Mouse (Mus musculus) C2C12 (cell line): ENCODE results near the gene Tstd2. TPM values are rescaled to one million over a fixed set of nuclear protein-coding genes. Genes with fewer than 3 reads are reported as not detected.

Source experiments
- H3K27me3 ChIP-seq: one replicate; pipeline ENCODE4 v1.6.1; 2011; ENCODE audit not compliant: control insufficient read depth, insufficient read depth, insufficient read length
- H3K36me3 ChIP-seq: one replicate; pipeline ENCODE4 v1.6.1; 2011; ENCODE audit not compliant: control insufficient read depth, insufficient read depth
- H3K4me3 ChIP-seq: one replicate; pipeline ENCODE4 v1.5.1; 2011; ENCODE audit warnings: mild to moderate bottlenecking, control low read depth; ENCODE audit not compliant: poor library complexity, insufficient read depth, severe bottlenecking
- H3K79me2 ChIP-seq: one replicate; pipeline ENCODE4 v1.6.1; 2011; ENCODE audit not compliant: control insufficient read depth, insufficient read depth
- H3K79me3 ChIP-seq: one replicate; pipeline ENCODE4 v1.6.1; 2011; ENCODE audit warnings: low read depth, control low read depth
- H3ac ChIP-seq: one replicate; pipeline ENCODE3; 2011; ENCODE audit warnings: low read depth; ENCODE audit not compliant: control insufficient read depth, insufficient read length
- CEBPB ChIP-seq: IDR thresholded peaks from one replicate; pipeline ENCODE4 v1.6.1; 2011; ENCODE audit warnings: low read depth, mild to moderate bottlenecking, control low read depth, moderate library complexity
- CTCF ChIP-seq: IDR thresholded peaks from one replicate; pipeline ENCODE4 v1.5.1; 2011; ENCODE audit not compliant: control insufficient read depth, insufficient read depth, insufficient read length
- FOSL1 ChIP-seq: IDR thresholded peaks from one replicate; pipeline ENCODE4 v1.8.0; 2011; ENCODE audit warnings: mild to moderate bottlenecking, low read length; ENCODE audit not compliant: poor library complexity, insufficient read depth, severe bottlenecking
- MAX ChIP-seq: IDR thresholded peaks from one replicate; pipeline ENCODE4 v1.6.1; 2011; ENCODE audit warnings: mild to moderate bottlenecking, control low read depth
- MYOD1 ChIP-seq: IDR thresholded peaks from one replicate; pipeline ENCODE4 v1.6.1; 2011; ENCODE audit warnings: low read depth; ENCODE audit not compliant: control insufficient read depth, insufficient read length
- MYOG ChIP-seq: IDR thresholded peaks from one replicate; pipeline ENCODE4 v1.6.1; 2011; ENCODE audit not compliant: control insufficient read depth, insufficient read length; ENCODE audit errors: extremely low read depth
- USF1 ChIP-seq: IDR thresholded peaks from one replicate; pipeline ENCODE4 v1.6.1; 2011; ENCODE audit warnings: low read depth, mild to moderate bottlenecking, control low read depth, moderate library complexity
- polyA plus RNA-seq: library from polyadenylated mRNA; unstranded; fragments of >200 nt; fragmentation: generic; extraction: Trizol; gene quantifications from one replicate; pipeline ENCODE4 v1.2.1, GENCODE M21; 2012; ENCODE audit warnings: missing spikeins

Tstd2 gene
- polyA plus RNA-seq, 1 experiment = 15.5 TPM

GRCm38 (mm10) chr4:46092429-46093076, 45.9 kb downstream of the Tstd2 start:
- Histone ChIP-seq H3K79me2 (no peaks in the 10 kb centered on the region), H3K4me3 (no peak overlapping the region), H3K79me3 (no peaks in the 10 kb centered on the region), H3K27me3 (no peaks in the 10 kb centered on the region), H3K36me3 (no peaks in the 10 kb centered on the region), H3ac (peak overlapping the region; percentile 34)
- TF ChIP-seq MYOG (no peak), USF1 (peak; percentile 21), MAX (peak; percentile 38)

- no peaks in the 10 kb centered on the region for H3K79me3 ChIP-seq
- H3K4me3 ChIP-seq = no peak overlapping the region
- no peaks in the 10 kb centered on the region for H3K27me3 ChIP-seq
- no peak overlapping the region for H3ac ChIP-seq
- TF ChIP-seq MYOG = no peak
- no peak for TF ChIP-seq CTCF
- no peak for TF ChIP-seq MYOD1
- no peak for TF ChIP-seq CEBPB
- TF ChIP-seq FOSL1 = no peak
- no peak for TF ChIP-seq USF1
- TF ChIP-seq MAX = no peak
- no peaks in the 10 kb centered on the region for H3K79me2 ChIP-seq
- no peaks in the 10 kb centered on the region for H3K36me3 ChIP-seq
Observed at GRCm38 (mm10) chr4:46089524-46090125, 48.9 kb downstream of the Tstd2 start.

- no peaks in the 10 kb centered on the region for H3K79me3 ChIP-seq
- no peaks in the 10 kb centered on the region for H3K27me3 ChIP-seq
- H3K79me2 ChIP-seq = no peaks in the 10 kb centered on the region
- TF ChIP-seq USF1 (no peak), CEBPB (no peak), FOSL1 (peak; percentile 95), MAX (peak; percentile 64), MYOG (no peak), CTCF (no peak), MYOD1 (peak; percentile 94)
- H3ac ChIP-seq = no peak overlapping the region
- no peaks in the 10 kb centered on the region for H3K36me3 ChIP-seq
- no peak overlapping the region for H3K4me3 ChIP-seq
Observed at GRCm38 (mm10) chr4:46087852-46088251, 50.6 kb downstream of the Tstd2 start.

- Histone ChIP-seq H3K79me2 (no peaks in the 10 kb centered on the region), H3K79me3 (no peaks in the 10 kb centered on the region), H3K27me3 (no peaks in the 10 kb centered on the region), H3K36me3 (no peaks in the 10 kb centered on the region), H3K4me3 (no peak overlapping the region), H3ac (no peak overlapping the region)
- TF ChIP-seq USF1 (no peak), CEBPB (no peak), MYOD1 (no peak), MYOG (no peak), FOSL1 (no peak), MAX (no peak), CTCF (no peak)
Observed at GRCm38 (mm10) chr4:46087427-46087771, 51.1 kb downstream of the Tstd2 start.

DNA sequence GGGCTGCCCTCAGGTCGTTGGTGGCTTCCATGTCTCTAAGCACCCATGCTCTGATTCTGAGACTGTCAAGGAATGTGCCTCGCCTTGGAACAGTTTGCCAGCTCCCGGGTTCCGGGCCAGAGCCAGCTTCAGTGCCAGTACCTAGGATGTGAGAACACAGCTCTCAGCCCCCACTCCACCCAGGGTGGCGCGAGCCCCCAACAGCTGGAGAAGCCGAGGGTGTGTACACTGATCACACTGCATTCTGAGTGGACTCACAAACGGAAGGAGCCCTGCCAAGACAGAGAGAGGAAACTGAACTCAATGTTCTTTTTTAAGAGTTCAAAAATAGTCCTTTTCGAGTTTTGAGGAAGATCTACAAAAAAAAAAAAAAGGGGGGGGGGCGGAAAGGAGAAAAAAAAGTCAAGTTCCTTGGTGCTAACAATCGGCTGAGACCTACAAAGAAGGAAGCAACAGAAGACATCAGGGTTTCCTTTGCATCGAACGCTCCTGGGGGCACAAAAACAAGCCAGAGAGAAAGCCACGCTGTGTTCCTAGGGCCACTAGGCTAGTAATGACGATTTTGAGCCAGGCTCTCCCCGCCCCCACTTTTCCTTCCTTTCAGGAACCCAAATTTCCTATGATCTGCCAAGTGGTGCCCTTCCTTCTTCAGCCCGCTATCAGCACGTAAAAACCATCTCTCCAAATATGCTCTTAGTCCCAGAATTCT, 51.6 kb downstream of the Tstd2 start:
- Histone ChIP-seq H3ac (no peak overlapping the region), H3K36me3 (no peaks in the 10 kb centered on the region), H3K79me3 (no peaks in the 10 kb centered on the region), H3K27me3 (no peaks in the 10 kb centered on the region), H3K4me3 (no peak overlapping the region), H3K79me2 (no peaks in the 10 kb centered on the region)
- TF ChIP-seq MYOG (no peak), MAX (no peak), FOSL1 (no peak)
